Mouse (Mus musculus) megakaryocyte progenitor cell, adult 5-6 weeks (primary cell): ENCODE results near the gene Ghrhr. TPM values are rescaled to one million over a fixed set of nuclear protein-coding genes. Genes with fewer than 3 reads are reported as not detected.

Source experiments
- ATAC-seq: replicated peaks from 2 replicates; pipeline ENCODE4 v1.8.0; 2016; ENCODE audit warnings: mild to moderate bottlenecking, moderate TSS enrichment, inconsistent platforms; ENCODE audit not compliant: poor library complexity
- total RNA-seq, 2 experiments: library from RNA; stranded (forward) in 1 of 2; stranded (reverse) in 1 of 2; fragments of 157-497, 149-512 nt in 1 of 2; fragments of 200-1000 nt in 1 of 2; gene quantifications; 2 replicates each; pipeline versions ENCODE4 v1.2.3 to v1.2.4; 2015 to 2017

Gene Ghrhr
- not detected in 2 replicates for total RNA-seq (2015)
- not detected in 2 replicates for total RNA-seq (2017)

DNA sequence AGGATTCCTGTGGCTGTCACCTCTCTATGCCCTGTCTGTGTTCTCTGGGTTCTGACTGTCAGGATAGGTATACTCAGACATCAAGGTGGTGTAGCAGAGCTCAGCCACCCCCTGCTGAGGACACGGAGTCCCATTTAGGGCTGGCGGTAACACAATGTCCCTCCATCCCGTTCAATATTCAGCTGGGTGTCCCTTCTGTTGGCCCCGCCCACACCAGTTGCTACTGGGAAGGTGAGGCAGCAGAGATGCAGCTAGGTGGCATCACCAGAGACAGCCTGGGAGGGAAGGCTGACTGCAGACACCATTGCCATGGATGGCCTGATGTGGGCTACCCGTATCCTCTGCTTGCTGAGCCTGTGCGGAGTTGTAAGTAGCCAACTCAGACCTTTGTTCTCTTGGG is at the start of gene Ghrhr:
Ghrhr (plus strand) TSS at position 220 of the 400 bp plus-strand sequence.
- no peak for ATAC-seq

DNA sequence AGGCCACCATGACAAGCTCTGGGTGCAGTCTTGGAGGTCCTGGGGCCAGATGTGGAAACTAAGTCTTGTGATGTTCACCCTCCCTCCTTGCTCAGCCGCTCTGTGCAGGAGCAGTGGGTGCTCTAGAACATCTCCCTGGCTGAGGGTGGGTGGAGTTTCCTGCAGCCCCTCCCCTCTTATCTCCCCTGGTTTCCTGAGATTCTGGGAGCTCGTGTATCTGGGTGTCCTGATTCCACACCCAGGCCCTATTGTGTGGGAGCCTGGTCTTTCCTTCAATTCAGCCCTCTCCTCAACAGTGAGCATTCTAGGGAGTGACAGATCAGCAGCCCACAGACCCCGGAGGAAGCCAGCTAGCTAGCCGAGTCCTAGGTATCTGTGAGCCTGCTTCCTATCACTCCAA is 49.8 kb upstream of the Ghrhr start:
- peak; percentile 8; the same call in 1 of the 2 replicates for ATAC-seq

DNA sequence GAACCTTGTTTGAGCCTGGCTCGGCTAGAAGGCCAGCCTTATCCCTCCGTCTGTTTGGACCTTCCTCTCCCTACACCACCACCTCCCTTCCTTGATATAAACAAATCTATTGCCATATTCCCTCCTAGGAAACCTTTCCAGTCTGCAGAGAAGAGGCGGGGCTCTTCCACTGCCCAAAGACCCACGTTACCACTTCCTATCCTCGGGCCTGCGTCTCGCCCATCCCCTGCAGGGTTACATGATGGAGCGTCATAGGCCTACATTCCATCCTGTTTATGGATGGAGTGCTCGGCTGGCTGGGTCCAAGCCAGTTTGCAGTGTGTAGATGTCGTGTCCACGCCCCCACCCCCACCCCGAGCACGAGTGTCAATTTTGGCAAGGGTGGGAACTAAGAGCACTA is 48.8 kb upstream of the Ghrhr start:
- ATAC-seq = no peak

DNA sequence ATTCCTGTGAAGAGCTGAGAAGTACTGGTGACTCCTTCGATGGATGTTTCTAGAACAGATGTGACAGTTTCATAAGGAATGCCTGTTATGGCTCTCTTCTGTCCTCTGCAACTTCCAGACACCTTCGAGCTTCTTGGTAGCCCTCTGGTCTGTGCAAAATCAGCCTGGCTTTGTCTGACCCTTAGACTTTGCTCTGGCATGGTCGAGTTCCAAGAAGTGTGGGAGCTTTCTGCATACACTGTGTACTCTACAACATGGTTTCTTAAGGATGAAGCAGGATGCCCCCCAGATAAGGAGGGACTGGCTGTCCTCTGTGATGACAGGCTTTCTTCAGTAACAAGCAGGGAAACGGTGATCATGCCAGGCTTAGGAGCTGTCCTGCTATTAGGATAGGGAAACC is 47.9 kb upstream of the Ghrhr start:
- no peak for ATAC-seq

DNA sequence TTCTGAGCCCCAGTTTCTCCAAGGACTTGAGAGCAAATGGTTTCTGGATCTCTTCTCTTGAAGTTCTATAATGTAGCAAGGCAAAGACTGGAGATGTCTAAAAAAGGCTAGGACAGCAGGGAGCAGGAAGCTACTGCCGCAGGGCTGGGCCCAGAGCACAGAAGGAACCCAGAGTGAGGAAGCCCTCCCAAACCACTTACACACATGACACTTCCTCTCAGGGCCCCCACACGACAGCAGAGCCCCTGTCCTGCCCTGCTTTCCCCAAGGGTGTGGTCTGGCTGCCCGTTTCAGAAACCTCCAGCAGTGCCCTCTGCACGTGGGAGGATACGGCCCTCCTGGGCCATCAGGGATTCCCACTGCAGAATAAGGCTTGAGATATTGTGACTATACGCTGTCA is 44.8 kb upstream of the Ghrhr start:
- peak; percentile 64 for ATAC-seq

DNA sequence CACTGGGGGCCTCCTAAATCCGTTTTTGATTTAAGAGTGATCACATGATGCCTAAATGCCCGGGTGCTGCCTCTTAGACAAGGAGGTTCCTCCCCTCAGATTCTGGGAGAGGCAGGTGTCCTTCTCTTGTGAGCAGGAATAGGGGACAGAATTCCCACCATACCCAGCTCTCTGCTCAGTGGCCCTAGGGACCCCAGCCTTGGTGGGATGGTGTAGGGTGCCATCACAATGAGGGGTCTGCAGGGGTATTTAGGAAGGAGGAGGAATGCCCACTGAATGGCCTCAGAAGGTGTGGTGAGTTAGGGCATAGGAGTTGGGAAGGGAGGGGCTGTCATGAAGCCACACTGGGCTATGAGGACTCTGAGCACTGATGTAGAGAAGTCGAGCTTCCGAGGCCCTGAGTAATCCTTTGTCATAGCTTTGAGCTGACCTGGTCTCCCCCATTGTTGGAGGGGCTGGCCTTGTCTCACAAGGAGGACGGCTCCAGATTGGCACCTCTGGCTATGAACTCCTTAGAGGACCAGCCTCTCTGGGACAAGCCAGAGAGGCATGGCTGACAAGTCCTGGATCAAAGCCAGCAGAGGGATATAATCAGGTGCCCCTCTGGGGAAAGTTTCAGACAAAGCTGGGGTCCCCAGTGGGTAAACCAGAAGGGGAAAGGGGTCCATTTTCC is 43.9 kb upstream of the Ghrhr start:
- ATAC-seq = no peak

DNA sequence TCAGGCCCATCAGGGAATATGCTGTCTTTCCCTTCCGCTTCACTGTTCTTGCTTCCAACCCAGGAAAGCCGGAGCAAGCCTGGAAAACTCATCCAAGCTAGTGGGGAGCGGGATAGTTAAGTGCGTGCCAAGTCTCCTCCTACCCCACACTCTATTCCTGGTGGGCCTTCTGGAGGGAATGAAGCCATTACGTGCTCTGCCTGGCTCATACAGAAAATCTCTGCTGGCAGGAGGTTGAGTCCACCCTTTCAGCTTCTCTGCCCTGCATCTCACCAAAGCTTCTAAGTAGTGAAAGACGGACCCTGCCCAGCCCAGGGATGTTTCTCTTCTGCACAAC is 43.4 kb upstream of the Ghrhr start:
- ATAC-seq = no peak

DNA sequence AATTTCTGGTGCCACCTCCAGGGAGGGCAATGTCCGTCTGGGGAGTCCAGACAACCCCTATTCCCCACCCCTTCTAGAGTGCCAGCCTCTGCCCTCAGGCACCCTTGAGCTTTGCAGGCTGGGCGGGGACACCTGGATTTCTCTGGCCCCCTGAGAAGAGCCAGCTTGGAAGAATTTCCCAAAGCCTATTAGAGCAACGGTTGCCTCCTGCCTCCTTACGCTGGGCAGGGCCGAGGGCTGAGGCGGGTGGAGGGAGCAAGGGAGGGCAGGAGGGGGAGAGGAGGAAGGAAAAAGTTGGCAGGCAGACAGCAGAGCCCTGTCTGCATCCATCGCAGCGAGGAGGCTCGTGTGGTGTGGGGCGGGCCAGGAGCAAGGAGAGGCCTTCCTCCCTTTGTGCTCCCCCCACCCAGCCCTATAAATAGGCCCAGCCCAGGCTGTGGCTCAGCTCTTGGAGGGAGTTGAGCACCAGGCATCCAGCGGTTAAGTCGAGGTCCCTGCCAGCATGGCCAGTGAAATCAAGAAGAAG is 40.0 kb upstream of the Ghrhr start, which contains the start of gene Aqp1:
Aqp1 (plus strand) TSS at position 444 of the 526 bp plus-strand sequence.
- ATAC-seq = peak; percentile 69

DNA sequence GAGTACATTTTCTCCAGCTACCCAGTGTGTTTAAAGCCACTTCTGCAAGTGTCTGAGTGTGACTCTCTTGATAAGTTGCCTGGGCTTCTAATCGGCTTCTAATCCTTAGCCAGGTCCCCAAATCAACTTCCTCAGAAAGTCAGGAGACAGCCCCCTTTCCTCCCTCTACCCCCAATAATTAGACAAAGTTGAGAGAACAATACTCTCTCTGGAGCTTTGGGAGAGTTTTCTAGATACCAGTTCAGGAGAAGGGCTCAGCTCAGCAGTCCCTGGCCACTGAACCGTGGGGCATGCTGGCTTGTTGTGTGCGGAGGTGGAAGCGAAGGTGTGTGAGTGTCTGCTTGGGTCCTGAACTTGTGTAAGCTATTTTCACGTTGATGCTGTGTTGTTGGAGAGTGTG is 38.9 kb upstream of the Ghrhr start:
- no peak for ATAC-seq

DNA sequence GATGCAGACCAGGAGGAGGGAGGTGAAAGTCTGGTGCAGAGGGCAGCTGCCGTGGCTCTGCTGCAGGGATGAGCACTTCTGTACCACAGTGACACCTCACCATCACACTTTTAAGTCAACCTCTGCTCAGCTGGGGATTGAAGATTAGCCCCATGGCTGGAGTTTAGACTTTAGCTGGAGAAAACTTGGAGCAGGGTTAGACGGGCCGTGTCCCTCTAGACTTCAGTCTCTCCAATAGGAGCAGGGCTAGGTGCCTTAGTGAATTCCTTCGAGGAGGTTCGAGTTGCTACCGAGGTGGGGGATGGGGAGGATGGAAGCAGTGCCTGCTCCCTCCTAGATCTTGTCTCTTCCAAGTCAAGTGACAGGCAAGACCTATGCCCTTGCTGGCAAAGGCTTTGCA is 38.0 kb upstream of the Ghrhr start:
- ATAC-seq = no peak

DNA sequence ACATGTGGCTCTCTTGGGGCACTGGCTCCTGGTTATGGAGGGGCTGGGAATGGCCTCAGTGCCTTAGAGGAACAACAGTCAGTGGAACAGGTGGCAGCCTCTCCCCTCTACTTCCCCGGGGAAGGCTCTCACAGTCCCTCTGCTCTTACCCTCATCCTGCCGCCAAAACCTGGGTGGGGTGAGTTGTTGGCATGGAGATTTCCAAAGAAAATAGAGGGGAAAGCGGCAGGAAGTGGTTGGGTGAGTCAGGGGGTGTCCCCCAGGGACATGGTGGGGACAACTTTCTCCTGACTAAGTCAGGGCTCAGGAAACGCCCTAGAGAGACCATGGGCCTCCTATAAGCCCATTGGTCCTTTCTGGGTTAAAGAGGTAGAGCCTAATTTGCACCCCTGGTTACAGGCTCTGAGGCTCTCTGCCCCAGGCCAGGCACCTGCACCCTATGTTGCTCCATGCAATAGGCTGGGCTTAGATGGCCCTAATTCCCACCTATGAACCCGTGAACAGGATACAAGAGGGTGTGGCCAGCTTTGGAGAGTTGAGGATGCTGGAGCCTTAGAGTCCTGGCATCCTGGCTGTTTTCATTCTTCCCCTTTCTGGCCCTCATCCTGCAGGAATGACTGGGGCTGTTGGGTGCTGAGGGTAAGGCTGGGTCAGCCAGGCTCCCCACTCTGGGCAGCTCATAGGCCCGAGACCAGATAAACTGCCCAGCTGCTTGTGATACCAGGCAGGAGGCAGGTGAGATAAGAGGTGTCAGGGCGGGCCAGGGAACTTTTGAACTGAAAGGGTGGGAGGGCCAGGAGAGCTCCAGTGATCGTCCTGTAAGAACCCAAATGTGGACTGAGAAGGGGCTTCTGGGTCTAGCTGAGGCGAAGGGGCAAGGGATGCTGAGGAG is 36.9 kb upstream of the Ghrhr start:
- ATAC-seq = peak; percentile 12

DNA sequence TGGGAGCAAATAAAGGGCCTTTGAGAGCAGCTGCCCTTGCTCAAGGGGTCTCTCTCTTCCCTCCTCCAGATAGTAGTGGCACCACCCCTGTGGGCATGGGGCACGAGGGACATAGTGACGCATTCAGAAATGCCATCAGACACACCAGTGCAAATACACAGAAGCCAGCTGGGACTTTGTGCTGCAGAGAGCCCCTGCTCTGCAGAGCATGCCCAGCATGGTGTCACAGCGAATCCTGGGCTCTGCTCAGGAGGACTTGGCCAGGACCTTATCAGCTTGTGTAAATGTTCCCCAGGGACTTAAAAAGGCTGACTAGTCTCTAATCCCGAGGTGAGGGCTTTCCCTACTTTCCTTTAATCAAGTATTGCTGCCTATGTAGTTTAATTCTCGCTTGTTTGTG is 34.4 kb upstream of the Ghrhr start:
- ATAC-seq = no peak

DNA sequence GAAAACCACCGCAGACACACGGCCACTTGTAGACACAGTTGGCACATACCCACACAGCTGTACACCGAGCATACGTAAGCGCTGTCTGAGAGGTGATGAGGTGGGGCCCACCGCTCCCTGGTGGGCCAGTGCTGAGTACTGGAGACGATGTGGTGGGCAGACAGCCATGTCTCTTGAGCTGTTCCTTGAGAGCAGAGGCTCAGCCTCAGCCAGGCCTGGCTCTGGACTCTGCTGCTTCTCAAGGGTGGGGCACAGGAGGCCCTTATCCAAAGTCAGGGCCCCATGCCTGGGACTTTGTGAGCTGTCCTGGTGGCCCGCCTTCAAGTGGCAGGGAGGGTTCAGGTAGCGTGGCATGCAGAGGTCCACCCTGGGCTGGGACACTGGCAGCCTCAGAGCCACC is 33.8 kb upstream of the Ghrhr start:
- ATAC-seq = peak; percentile 3; the same call in 1 of the 2 replicates

DNA sequence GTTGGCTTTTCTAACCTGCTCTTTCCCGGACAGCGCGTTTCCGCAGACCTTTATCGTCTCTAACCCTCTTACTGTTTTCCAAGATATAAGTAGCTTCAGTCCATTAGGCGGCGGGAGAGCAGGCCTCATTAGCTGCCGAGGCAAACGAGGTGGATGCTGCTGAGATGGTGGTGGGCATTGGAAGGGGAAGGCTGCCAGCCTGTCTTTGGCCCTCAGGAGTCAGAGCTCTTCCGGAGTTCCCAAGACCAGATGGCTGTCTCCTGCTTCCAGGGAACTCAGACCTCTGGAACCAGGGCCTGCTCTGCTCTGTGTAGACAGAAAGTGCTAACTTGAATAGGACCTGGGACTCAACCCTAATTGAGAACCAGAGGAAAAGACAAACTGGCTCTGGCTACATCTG is 32.6 kb upstream of the Ghrhr start:
- ATAC-seq = no peak

DNA sequence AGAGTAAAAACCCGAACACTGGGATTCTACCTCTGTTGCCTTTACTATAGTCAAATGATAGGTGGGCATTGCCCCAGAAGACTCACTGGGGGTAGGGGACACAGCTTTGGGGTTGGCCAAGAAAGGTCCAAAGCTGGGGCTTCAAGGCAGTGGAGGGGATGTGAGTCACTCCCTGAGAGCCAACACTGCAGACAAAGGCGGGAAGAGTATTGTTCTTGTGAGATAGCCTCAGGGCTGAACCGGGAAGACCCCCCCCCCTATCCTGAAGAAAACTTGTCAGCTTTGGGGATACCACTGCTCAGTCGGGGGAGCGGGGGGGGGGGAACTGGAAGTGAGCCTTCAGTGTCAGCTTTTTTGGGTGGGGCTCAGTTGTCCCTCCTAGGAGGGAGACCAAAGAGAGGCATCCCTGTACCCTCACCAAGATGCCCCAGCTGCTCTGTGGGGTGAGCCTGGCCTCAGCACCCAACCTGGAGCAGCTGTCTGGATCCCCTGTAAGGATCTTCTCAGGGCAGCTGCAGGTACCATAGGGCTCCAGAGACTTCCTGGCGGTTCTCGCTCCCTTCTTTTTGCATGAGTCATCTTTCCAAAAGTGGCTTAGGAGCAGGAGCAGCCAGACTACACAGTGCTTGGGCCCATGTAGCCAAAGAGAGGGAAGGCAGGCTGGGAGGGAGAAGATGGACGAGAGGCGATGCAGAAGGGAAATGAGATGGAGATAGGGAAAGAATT is 31.6 kb upstream of the Ghrhr start:
- ATAC-seq = no peak

DNA sequence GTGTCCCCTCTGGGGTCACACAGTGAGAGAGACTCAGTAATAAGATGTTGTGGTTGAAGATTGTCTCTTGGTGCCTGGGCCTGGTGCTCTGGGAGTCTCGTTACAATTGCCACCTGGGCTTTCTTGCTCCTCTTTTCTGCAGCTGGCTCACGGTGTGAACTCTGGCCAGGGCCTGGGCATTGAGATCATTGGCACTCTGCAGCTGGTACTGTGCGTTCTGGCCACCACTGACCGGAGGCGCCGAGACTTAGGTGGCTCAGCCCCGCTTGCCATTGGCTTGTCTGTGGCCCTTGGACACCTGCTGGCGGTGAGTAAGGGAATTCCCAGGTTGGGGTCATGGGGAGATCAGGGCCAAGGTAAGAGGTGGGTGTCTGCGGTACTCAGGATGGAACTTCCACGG is 30.8 kb upstream of the Ghrhr start:
- no peak for ATAC-seq

DNA sequence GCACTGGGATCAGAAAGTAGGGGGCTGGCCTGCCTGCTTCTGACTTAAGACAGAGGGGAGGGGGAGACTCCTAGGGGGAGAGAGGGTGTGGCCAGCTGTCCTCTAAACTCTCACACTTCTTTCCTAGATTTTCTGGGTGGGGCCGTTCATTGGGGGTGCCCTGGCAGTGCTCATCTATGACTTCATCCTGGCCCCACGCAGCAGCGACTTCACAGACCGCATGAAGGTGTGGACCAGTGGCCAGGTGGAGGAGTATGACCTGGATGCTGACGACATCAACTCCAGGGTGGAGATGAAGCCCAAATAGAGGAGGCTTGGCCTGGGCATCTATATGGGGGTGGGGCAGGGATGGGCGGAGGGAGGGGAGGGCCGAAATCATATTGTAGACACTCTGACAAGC is 29.6 kb upstream of the Ghrhr start:
- ATAC-seq = no peak

DNA sequence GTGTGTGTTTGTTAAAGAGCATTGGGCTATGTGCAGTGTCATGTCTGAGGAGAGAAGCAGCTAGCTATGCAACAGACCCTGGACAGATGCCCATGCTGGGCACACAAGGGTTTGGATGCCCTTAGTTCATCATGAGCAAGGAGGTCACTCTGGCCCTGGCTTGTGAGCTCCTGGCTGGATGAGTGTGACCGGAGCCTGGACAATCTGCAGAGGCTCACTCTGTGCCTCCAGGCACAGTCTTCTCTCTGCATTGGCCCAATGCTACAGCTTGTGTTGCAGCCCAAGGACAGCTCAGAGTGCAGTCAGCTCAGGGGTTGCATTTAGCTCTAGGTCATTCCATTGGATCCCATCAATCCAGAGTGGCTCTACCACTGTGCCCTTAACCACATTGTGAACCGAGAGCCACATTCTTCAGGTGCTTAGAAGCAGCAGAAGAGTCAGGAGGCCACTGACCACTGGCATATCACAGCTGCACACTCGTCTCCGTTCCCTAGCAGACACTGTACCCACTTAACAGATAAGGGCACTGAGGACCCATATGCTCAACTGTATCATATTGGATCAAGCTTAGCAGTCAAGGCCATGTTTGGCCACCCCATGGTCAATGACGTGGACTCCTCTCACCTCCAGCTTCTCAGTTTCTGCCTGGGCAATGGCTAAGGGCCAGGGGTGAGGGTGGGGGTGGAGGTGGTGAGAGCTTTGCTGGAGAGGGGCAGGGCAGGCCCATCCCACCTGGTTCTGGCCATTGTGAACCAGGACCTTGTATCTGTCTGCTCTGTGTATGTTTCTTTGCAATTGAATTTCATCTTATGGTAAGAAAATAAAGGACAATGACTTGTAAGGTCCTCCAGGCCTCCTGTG is 28.2 kb upstream of the Ghrhr start:
- no peak for ATAC-seq

DNA sequence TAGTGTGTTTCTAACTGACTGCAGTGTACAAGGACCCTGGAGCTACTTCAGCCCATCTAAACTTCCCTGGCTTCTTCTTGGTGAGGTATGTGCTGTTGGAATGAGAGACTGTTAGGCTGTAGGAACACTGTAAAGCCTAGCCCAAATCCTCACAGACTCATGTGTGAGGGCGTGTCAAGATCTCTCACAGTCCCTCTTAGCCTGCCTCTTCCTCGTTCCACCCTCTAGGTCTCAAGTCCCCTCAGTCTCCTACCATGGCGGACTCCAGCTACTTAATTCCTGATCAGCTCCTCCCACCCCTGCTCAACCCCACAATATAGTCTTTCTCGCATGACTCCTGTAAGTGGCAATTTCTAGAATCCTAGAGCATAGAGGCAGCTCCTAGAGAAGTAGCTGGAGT is 26.9 kb upstream of the Ghrhr start:
- peak; percentile 11; the same call in 1 of the 2 replicates for ATAC-seq

DNA sequence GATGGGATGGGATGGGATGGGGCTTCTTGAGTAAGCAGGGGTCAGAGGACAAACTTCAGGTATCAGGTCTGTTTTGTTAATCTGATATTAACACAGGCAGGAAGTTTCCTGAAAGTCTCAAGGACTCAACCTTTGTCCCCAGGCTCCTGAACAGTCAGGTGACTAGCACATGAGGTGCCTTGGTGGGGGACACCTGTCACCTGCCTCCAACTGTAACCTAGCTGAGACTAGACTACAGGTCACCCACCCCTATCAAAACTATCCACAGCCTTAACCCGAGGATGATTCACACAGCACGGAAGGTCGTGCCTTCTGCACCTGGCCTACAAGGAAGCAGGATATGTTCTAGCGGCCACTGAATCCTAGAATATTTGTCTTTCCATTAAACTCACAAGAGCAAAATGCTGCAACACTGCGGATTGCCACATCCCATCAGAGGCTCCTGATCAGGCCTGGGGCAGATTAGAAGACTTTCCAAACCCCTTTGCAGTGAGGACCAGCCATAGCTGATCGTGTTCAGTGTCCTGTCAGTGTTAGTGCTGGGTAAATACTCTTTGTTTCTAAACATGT is 25.6 kb upstream of the Ghrhr start:
- ATAC-seq = no peak
